Mouse (Mus musculus) granulocyte monocyte progenitor cell, adult 5-6 weeks (primary cell): ENCODE data around the gene Diras2. TPM values are rescaled to one million over a fixed set of nuclear protein-coding genes. Genes with fewer than 3 reads are reported as not detected.
A peak's percentile ranks its signal among the peaks of the same experiment; 100 is the strongest.

Experiments used
- ATAC-seq: replicated peaks from 2 replicates; pipeline ENCODE4 v1.8.0; 2016; ENCODE audit warnings: mild to moderate bottlenecking, moderate TSS enrichment, inconsistent platforms; ENCODE audit not compliant: poor library complexity, severe bottlenecking
- total RNA-seq, 2 experiments: library from RNA; stranded (forward) in 1 of 2; stranded (reverse) in 1 of 2; fragments of 200-712, 200-1000 nt in 1 of 2; fragments of >200 nt in 1 of 2; fragmentation: Nextera tagmentation in 1 of 2; gene quantifications; 2 replicates each; pipeline ENCODE4 v1.2.3; 2014 to 2017

The Diras2 gene
- total RNA-seq, 2 experiments from 2014 or later: 2.7 to 3.8 TPM

DNA sequence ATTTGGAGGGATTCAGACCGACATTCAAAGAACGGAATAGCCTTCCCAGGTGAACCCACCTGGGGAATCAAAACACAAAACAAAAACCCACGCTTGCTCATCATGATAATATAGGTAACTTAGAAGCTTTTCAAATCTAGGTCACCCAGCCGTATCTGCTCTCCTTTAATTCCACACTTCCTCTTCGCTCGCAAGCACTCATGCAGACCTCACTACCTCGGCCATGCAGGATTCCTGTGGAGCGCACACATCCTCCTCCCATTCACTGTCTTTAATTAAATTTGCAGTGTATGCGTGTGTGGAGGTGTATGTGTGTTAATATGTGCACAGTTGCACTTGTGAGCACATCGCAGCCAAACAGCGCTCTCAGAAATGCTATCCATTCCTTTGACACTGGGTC lies 6.8 kb downstream of the Diras2 start:
- ATAC-seq: no peak

- ATAC-seq: no peak
Observed at GRCm38 (mm10) chr13:52521176-52521575, 9.9 kb downstream of the Diras2 start.

- ATAC-seq: no peak
Observed at GRCm38 (mm10) chr13:52519425-52519824, 11.7 kb downstream of the Diras2 start.

DNA sequence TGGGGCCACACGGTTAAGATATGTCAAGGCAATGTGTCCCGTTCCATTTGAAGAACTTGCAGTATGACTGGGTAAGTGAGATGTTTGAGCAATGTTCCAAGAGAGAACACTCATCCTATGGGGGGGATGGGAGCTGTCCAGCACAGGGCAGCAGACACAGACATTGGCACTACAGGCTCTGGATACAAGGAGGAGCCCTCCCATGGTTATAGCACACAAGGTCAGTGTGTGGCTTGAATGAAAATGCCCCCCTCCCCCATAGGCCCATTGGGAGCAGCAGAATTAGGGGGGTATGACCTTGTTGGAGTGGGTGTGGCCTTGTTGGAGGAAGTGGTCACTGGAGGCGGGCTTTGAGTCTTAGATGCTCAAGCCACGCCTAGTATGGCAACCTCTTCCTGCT lies 12.7 kb downstream of the Diras2 start:
- ATAC-seq: 0 out of 2 replicates have a peak, but pooled peaks have one; percentile 30

GRCm38 (mm10) chr13:52517021-52517420 lies 14.1 kb downstream of the Diras2 start:
- no peak for ATAC-seq

DNA sequence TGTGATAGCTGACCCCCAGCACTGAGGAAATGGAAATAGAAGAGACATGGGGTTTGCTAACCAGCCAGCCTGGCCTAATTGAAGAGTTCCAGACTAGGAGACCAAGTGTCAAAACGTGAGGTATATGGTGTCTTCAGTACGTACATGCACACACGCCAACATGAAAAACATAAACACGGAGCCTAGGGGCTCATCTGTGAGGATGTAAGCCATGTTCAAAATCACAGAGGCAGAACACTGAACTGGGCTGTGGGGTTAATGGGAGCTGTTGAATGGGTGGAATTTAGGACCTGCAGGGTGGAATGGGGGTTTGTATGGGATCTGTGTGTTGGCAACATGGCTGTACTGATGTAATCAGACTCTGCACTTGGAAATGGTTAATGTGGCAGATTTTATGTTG lies 14.5 kb downstream of the Diras2 start:
- ATAC-seq: no peak

DNA sequence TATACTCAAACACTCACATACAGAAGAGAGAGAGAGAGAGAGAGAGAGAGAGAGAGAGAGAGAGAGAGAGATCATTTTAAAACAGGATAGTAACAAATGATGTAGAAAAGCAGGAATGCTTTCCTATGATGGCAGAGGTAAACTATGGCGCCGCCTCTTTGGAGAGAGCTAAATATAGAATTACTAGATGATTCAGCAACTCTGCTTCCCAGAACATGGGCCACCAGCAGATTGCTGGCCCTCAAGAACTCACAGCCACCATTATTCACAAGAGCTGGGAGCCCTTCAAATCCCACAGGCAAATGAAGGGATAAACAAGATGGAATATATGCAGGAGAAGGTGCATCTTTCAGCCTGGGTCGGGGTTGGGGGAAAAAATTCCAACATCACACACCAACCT lies 15.0 kb downstream of the Diras2 start:
- no peak for ATAC-seq

DNA sequence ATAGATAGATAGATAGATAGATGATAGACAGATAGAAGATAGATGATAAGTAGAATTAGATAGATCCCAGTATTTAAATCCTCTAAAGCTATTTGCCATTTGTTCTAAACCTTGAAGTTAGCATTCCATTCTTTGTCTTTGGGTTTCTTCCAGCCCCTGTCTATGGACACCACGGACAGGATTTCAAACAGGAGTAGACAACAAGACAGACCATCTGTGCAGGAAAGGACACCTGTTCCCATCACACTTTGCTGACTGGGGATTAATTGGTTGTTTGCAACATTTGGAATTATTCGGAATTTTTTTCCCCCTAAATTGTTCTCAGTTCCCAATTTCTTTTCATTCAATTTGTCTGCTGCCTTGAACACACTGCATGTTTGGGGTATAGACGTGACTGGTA lies 17.5 kb downstream of the Diras2 start:
- no peak for ATAC-seq

DNA sequence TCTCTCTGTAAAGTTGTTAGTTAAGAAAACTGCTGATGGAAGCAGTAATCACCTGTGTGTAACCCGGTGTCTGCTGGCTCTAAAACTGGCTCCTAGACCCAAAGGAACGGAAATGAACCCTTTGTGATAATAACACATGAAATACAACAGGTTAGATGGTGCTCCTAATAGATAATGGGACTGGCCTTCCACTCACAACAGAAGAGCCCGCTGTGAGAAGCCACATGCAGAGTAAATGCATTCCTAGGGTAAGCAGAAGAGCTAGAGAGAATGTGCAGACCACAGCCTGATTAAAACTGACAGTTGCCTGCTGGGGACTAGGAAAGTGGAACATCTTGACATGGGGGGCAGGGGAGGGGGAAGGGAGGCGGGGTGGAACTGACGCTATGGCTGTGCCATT lies 18.7 kb downstream of the Diras2 start:
- no peak for ATAC-seq

DNA sequence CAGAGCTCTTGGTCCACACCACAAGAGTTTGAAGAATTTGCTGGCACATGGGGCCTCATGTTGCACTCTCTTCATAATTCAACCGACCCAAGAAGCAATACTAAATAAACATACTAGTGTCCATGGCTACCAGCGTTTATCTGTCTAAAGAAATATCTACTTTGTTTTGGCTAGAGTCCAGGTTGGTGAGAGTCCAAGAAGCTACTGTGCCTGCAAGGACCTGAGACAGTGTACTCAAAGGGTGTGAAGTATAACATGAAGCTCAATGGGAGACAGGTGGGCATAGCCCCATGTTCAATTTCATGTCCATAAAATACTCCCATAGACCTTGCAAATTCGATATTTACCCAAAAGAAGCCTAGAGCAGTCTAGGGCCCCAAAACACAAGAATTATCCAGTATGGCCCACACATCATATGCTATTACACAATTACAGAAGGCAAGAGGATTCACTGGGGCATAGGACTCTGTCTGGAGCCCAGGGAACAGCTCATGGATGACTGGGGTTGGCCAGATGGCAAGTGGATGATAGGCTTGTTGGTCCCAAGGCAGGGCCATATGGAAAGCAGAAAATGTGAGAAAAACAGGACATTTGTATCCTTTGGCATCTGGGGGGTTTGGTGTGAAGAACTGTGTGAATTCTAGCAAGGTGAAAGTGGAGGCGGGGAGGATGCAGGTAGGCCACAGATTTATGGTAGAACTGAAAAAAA lies 20.8 kb downstream of the Diras2 start:
- no peak for ATAC-seq

DNA sequence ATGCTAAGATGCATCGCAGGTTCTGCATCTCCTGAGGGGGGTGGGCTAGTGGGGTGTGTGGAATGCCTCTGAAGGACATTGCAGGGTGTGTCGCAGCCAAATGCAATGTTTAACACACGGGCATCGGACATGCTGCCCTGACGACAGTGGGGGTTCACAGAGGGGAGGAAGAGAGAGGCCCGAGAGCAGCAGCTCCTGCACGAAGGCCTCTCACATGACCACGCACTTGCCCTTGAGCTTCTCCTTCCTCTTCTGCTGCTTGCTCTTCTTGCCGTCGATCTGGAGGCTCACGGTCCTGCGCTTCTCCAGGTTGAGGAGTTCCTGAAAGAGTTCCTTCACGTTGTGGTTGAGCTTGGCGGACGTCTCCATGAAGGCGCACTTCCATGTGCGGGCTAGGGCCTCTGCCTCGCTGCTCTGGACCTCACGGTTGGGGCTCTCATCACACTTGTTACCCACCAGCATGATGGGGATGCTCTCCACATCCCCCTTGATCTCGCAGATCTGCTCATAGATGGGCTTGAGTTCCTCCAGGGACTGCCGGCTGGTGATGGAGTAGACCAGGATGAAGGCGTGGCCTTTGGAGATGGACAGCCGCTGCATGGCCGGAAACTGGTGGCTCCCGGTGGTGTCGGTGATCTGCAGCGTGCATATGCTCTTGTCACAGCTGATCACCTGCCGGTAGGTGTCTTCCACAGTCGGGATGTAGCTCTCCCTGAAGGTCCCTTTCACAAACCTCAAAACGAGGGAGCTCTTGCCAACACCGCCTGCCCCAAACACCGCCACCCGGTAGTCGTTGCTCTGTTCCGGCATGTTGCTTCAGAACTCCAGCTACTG lies 23.4 kb downstream of the Diras2 start:
- peak; percentile 50 for ATAC-seq

DNA sequence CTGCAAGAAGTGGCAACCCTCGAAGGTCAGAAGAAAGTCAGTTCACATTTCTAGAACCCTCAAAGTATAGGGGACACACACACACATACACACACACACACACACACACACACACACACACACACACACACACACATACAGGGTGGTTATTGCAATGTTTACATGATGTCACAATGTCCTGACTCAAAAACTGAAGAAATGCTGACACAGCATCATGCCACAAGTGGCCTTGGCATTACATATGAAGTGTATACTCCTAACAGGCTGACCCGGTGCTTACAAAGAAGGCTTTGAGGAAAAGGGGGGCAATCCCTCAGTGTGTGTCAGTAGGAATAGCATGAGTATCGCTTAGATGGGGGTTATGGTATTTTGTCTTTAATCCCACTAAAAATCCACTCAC lies 24.3 kb downstream of the Diras2 start:
- ATAC-seq: peak; percentile 39; the same call in 1 of the 2 replicates

GRCm38 (mm10) chr13:52505683-52506285 lies 25.3 kb downstream of the Diras2 start:
- peak; percentile 56 for ATAC-seq

- no peak for ATAC-seq
Observed at GRCm38 (mm10) chr13:52501686-52502085, 29.4 kb downstream of the Diras2 start.

GRCm38 (mm10) chr13:52497029-52497550 lies 34.0 kb downstream of the Diras2 start:
- ATAC-seq: no peak

DNA sequence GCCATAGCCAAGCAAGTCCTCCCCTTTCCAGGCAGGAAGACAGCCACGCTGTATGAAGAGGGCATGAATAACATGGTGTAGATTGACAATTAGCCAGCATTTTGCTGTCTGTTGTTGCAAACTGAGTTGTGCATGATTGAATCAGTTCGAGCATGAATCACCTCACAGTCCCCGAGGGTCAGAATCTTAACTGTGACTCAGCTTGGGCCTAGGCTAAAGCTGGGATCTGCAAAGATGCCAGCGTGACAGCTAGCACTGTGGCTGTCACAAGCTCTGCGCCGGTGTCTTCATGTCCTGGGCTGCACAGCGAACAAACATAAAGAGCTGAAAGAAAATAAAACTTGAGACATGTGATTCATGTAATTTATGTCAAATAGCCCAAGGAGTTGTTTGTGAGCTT lies 42.3 kb downstream of the Diras2 start:
- no peak for ATAC-seq

GRCm38 (mm10) chr13:52484064-52484463 lies 47.0 kb downstream of the Diras2 start:
- no peak for ATAC-seq

GRCm38 (mm10) chr13:52481786-52482185 lies 49.3 kb downstream of the Diras2 start:
- ATAC-seq: peak; percentile 81

DNA sequence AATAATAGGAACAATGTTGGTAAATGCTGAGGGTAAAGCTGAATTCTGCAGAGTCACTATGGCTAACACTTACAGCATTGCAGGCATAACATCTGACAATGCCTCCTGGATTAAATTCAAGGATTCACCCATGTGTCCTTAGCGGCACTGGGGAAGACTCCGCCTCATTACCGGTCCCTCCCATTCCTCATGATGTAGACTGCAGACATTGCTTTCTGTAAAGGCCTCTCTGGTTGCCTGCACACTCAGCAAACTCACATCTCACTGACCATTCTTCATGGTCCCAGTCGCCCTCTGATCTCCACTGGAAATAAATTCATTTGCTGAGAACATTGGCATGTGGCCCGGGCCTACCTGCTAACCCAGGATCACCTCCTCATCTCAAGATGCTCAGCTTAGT lies 51.9 kb downstream of the Diras2 start:
- ATAC-seq: no peak

GRCm38 (mm10) chr13:52476998-52477601 lies 54.0 kb downstream of the Diras2 start:
- peak; percentile 71 for ATAC-seq

- 0 out of 2 replicates have a peak, but pooled peaks have one; percentile 31 for ATAC-seq
Observed at GRCm38 (mm10) chr13:52476222-52476621, 54.9 kb downstream of the Diras2 start.
